Mouse (Mus musculus) stomach, embryonic 14.5 days (tissue): Measurements from ENCODE around the gene Oca2. TPM values are rescaled to one million over a fixed set of nuclear protein-coding genes. Genes with fewer than 3 reads are reported as not detected.

ENCODE experiments used
- ATAC-seq: fragments of 200-750 bp; cut with Nextera tagmentation; 2 replicates; pipeline ENCODE4 v1.8.0; 2017; ENCODE audit warnings: low read depth, moderate TSS enrichment; ENCODE audit not compliant: insufficient number of reproducible peaks, insufficient read depth, low FRiP score
- H3K27ac ChIP-seq: fragments of 300-500 bp; sonication (generic); 2 replicates; pipeline ENCODE4 v1.5.1; 2014; ENCODE audit warnings: mild to moderate bottlenecking, low read length, moderate library complexity, mixed read lengths
- H3K27me3 ChIP-seq: fragments of 300-500 bp; sonication (generic); 2 replicates; pipeline ENCODE4 v1.6.1; 2014; ENCODE audit warnings: low read length, control low read depth, mixed read lengths; ENCODE audit not compliant: control insufficient read depth, insufficient read depth
- H3K36me3 ChIP-seq: fragments of 300-500 bp; sonication (generic); 2 replicates; pipeline ENCODE4 v1.6.1; 2014; ENCODE audit warnings: mild to moderate bottlenecking, control low read depth, low read length, moderate library complexity, mixed read lengths; ENCODE audit not compliant: control insufficient read depth, insufficient read depth
- H3K4me1 ChIP-seq: fragments of 300-500 bp; sonication (generic); 2 replicates; pipeline ENCODE4 v1.6.1; 2014; ENCODE audit warnings: low read length, control low read depth, mixed read lengths; ENCODE audit not compliant: control insufficient read depth, insufficient read depth
- H3K4me2 ChIP-seq: fragments of 300-500 bp; sonication (generic); replicated peaks from 2 replicates; pipeline ENCODE4 v1.6.1; 2014; ENCODE audit warnings: low read depth, low read length, control low read depth
- H3K4me3 ChIP-seq: fragments of 300-500 bp; sonication (generic); 2 replicates; pipeline ENCODE4 v1.5.1; 2014; ENCODE audit warnings: low read depth, low read length, control low read depth
- H3K9ac ChIP-seq: fragments of 300-500 bp; sonication (generic); replicated peaks from 2 replicates; pipeline ENCODE4 v1.6.1; 2014; ENCODE audit warnings: low read depth, mild to moderate bottlenecking, control low read depth, low read length, moderate library complexity, mixed read lengths
- H3K9me3 ChIP-seq: fragments of 300-500 bp; sonication (generic); 2 replicates; pipeline ENCODE4 v1.6.1; 2016; ENCODE audit warnings: low read depth, low read length, control low read depth; ENCODE audit not compliant: control insufficient read depth
- WGBS: fragments of 180-500 bp; shearing (Covaris S2); extraction: QIAGEN DNeasy Blood & Tissue Kit; methylation state at CpG from one replicate; pipeline ENCODE4 v1.1.7; 2014; 5-methylcytosine and 5-hydroxymethylcytosine counted together
- polyA plus RNA-seq: library from polyadenylated mRNA; unstranded; fragments of >200 nt; fragmentation: Nextera tagmentation; extraction: Ambion mirVana; gene quantifications from 2 replicates; pipeline ENCODE4 v1.2.1, GENCODE M21; 2014

Gene Oca2
- polyA plus RNA-seq: 0.07 TPM in 2 replicates

GRCm38 (mm10) chr7:56239543-56239942 is at the start of gene Oca2:
TSS of gene Oca2 (plus strand) at chr7:56239760.
- no peak for ATAC-seq
- no peak within 1 kb of the TSS for H3K4me3 ChIP-seq
- no peaks in the 10 kb centered on the region for H3K4me1 ChIP-seq
- H3K9me3 ChIP-seq: no peaks in the 10 kb centered on the region
- no peak within 1 kb of the TSS for H3K9ac ChIP-seq
- no peaks in the 10 kb centered on the region for H3K27me3 ChIP-seq
- no peak within 1 kb of the TSS for H3K27ac ChIP-seq
- H3K36me3 ChIP-seq: no peaks in the 10 kb centered on the region
- 41% methylated on average over 3 of the region's 3 CpGs for WGBS
- H3K4me2 ChIP-seq: no peak within 1 kb of the TSS

- H3K27ac ChIP-seq: no peak overlapping the region
- 93% methylated on average over 6 of the region's 6 CpGs for WGBS
- H3K4me3 ChIP-seq: no peak overlapping the region
- no peak overlapping the region for H3K4me2 ChIP-seq
- H3K27me3 ChIP-seq: no peaks in the 10 kb centered on the region
- no peaks in the 10 kb centered on the region for H3K9me3 ChIP-seq
- no peaks in the 10 kb centered on the region for H3K4me1 ChIP-seq
- no peak overlapping the region for H3K9ac ChIP-seq
- peaks cover 46% of the 10 kb centered on the region for H3K36me3 ChIP-seq
- ATAC-seq: no peak
These were observed 48.5 kb upstream of the Oca2 start for GRCm38 (mm10) chr7:56191041-56191440.

- ATAC-seq: no peak
- 55% methylated on average over 4 of the region's 4 CpGs for WGBS
These were observed 47.9 kb upstream of the Oca2 start for GRCm38 (mm10) chr7:56191661-56192060.

GRCm38 (mm10) chr7:56201483-56202218 is 37.9 kb upstream of the Oca2 start:
- H3K36me3 ChIP-seq: peaks cover 52% of the 10 kb centered on the region
- H3K4me1 ChIP-seq: no peaks in the 10 kb centered on the region
- no peaks in the 10 kb centered on the region for H3K9me3 ChIP-seq
- H3K27me3 ChIP-seq: no peaks in the 10 kb centered on the region
- WGBS: 93% methylated on average over 10 of the region's 10 CpGs
- ATAC-seq: no peak; the same call in 1 of the 2 replicates
- no peak overlapping the region for H3K4me3 ChIP-seq
- no peak overlapping the region for H3K27ac ChIP-seq
- H3K9ac ChIP-seq: no peak overlapping the region
- no peak overlapping the region for H3K4me2 ChIP-seq

More at GRCm38 (mm10) chr7:56191661-56192060, 47.9 kb upstream of the Oca2 start:
- Histone ChIP-seq H3K4me3 (no peak overlapping the region), H3K9me3 (no peaks in the 10 kb centered on the region), H3K9ac (no peak overlapping the region), H3K27me3 (no peaks in the 10 kb centered on the region), H3K4me1 (no peaks in the 10 kb centered on the region), H3K4me2 (no peak overlapping the region), H3K36me3 (peaks cover 49% of the 10 kb centered on the region), H3K27ac (no peak overlapping the region)

GRCm38 (mm10) chr7:56202843-56203242 is 36.7 kb upstream of the Oca2 start:
- Histone ChIP-seq H3K27ac (no peak overlapping the region), H3K9me3 (no peaks in the 10 kb centered on the region), H3K4me1 (no peaks in the 10 kb centered on the region), H3K27me3 (no peaks in the 10 kb centered on the region), H3K36me3 (peaks cover 44% of the 10 kb centered on the region), H3K4me2 (no peak overlapping the region), H3K9ac (no peak overlapping the region), H3K4me3 (no peak overlapping the region)
- ATAC-seq: no peak
- WGBS: 95% methylated on average over 3 of the region's 3 CpGs

- Histone ChIP-seq H3K27me3 (no peaks in the 10 kb centered on the region), H3K9me3 (no peaks in the 10 kb centered on the region), H3K4me3 (no peak overlapping the region), H3K27ac (no peak overlapping the region), H3K36me3 (peaks cover 44% of the 10 kb centered on the region), H3K9ac (no peak overlapping the region), H3K4me2 (no peak overlapping the region), H3K4me1 (no peaks in the 10 kb centered on the region)
- no peak for ATAC-seq
- WGBS: 95% methylated on average over 2 of the region's 2 CpGs
These were observed 36.3 kb upstream of the Oca2 start for GRCm38 (mm10) chr7:56203286-56203685.

GRCm38 (mm10) chr7:56204877-56205276 is 34.7 kb upstream of the Oca2 start:
- WGBS: 68% methylated on average over 3 of the region's 3 CpGs
- Histone ChIP-seq H3K4me1 (no peaks in the 10 kb centered on the region), H3K36me3 (peaks cover 46% of the 10 kb centered on the region)

GRCm38 (mm10) chr7:56220811-56221210 is 18.7 kb upstream of the Oca2 start:
- no peaks in the 10 kb centered on the region for H3K9me3 ChIP-seq
- H3K27ac ChIP-seq: no peak overlapping the region
- ATAC-seq: no peak
- H3K4me2 ChIP-seq: no peak overlapping the region
- no peak overlapping the region for H3K9ac ChIP-seq
- H3K36me3 ChIP-seq: peaks cover 40% of the 10 kb centered on the region
- WGBS: 91% methylated on average over 6 of the region's 6 CpGs
- no peak overlapping the region for H3K4me3 ChIP-seq
- H3K4me1 ChIP-seq: no peaks in the 10 kb centered on the region
- no peaks in the 10 kb centered on the region for H3K27me3 ChIP-seq

More at GRCm38 (mm10) chr7:56204877-56205276, 34.7 kb upstream of the Oca2 start:
- no peak overlapping the region for H3K9ac ChIP-seq
- no peaks in the 10 kb centered on the region for H3K9me3 ChIP-seq
- no peak for ATAC-seq
- no peaks in the 10 kb centered on the region for H3K27me3 ChIP-seq
- no peak overlapping the region for H3K4me3 ChIP-seq
- H3K27ac ChIP-seq: no peak overlapping the region
- H3K4me2 ChIP-seq: no peak overlapping the region
